Mouse (Mus musculus): Measurements from ENCODE around the gene Gpr65.
"Not testable (repeated sequence)": the region's sequence is repeated elsewhere in the genome, so short reads cannot be mapped to it uniquely, and the experiment has no call there.

The Gpr65 gene

DNA sequence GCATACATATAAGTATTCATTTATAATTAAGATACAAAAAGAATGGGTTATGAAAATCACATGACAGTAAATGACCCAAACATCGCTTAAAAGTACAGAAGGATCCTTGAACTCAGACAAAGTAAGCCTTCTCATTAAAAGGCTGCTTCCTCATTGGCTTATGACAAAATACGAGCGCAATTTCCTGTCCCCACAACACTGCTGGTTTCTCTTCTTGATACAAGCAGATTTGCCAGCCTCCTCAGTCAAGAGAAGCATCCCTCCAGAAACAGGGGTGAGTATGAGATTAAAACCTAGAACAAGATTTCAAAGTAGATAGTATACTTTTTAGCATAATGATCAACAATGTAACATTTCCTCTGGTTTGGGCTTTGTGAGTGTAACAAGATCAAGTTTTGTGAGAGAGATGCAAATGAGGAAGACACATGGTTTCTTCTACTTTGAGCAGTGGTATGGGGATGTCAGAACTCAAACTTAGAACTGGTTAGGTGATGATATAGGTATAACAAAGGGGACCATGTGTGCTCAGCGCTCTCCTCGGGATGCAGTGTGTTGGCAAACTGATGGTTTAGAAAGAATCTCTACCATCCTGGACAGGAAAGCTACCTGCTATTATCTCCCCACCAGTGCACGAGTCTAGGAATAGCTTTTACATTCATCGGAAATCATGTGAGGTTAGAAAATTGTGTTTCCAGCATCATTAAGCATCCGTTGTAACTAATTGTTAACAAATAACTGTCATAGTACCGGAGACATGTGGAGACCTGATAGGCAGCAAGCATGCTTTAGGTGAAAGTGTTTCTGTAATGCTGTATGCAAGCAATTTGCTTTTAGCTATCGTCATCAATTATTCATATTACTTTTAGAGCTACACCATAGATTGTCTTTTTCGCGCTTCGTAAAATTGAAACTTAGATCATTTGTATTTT is at the start of gene Gpr65:
Gene Gpr65, plus strand, starts transcription at position 195 of the 929 bp plus-strand sequence.
- peak; percentile 44 to 46 for DNase-seq (ENCODE audit: low spot score in 2 of 2)

- DNase-seq (ENCODE audit: low spot score in 2 of 2) = no peak
Measured at GRCm38 (mm10) chr12:98223286-98223685, 45.1 kb upstream of the Gpr65 start.

DNA sequence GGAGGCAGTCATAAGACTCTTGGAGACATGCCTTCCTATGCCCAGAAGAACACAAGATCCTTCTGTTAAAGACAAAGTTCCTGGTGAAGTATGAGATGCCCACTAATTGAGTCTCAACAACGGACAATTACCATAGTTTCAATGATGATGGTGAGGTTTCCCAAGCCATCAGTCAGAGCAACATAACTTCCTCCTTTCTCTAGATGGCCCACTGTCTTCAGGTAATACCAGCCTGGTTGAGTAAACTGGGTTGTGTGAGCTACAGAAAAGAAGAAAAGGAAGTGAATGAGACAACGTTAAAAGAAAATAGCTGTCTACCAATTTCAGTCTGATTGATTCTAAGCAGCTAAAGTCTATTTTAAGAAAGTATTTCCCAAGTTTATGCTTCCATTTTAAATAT is 41.4 kb upstream of the Gpr65 start:
- no peak for DNase-seq (ENCODE audit: low spot score in 2 of 2)

- DNase-seq (ENCODE audit: low spot score in 2 of 2) = not testable (repeated sequence)
Measured at GRCm38 (mm10) chr12:98238478-98238877, 30.0 kb upstream of the Gpr65 start.

GRCm38 (mm10) chr12:98244161-98244560 is 24.3 kb upstream of the Gpr65 start:
- DNase-seq (ENCODE audit: low spot score in 2 of 2) = no peak

DNA sequence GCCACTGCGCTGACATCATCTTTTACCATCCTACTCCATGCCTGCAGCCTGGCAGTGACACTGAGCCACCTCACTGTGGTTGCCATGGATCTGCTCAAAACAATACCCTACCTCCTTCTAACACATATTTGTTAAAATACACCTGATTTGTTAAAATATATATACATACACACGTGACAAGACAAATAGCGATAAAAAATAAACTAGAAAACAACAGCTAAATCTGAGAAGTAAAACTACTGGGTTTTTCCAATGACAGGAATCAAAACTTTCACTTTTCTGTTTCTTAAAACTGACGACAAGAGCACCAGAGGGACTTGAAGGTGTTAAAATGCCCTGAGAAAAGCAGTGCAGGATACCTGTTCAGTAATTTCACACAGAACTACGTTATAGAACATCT is 23.6 kb upstream of the Gpr65 start:
- no peak for DNase-seq (ENCODE audit: low spot score in 2 of 2)

DNA sequence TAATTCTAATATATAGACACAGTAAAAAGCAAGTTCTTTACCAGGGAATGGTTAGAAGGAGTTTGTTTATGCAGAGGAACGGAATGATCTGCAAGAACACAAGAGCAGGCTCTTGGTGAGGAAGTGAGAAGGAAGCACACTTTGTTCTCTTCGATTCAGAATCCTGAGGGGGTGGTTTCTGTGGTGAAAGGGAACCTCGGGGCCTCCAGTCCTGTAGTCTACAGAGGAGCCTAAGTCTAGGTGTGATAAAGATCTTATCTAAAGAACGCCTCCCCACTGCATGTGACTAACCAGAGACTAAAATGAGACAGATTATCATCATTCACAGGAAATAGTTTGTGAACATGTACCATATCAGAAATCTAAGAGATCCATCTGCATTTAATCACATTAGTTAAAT is 21.6 kb upstream of the Gpr65 start:
- peak; percentile 46 to 72 for DNase-seq (ENCODE audit: low spot score in 2 of 2)

GRCm38 (mm10) chr12:98249671-98250070 is 18.8 kb upstream of the Gpr65 start:
- no peak for DNase-seq (ENCODE audit: low spot score in 2 of 2)

DNA sequence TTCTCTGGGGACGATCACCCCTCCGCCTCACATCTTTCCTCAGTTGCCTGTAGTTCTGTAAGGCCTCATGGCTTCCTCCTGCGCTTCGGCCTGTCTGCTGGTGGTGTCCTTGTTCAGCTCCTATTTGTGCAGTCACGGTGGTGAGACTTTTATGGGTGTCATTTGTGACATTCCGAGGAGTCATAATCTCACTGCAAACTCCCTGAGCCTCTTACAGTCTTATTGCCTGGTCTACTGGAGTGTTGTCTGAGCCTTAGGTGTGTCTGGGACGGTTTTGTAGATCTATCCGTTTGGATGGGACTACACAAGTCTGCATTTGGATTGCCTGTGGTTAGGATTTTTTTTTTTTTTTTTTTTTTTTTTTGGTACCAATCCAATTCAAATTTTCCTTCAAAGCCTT is 18.1 kb upstream of the Gpr65 start:
- no peak for DNase-seq (ENCODE audit: low spot score in 2 of 2)

GRCm38 (mm10) chr12:98252417-98252816 is 16.0 kb upstream of the Gpr65 start:
- DNase-seq (ENCODE audit: low spot score in 2 of 2) = no peak

DNA sequence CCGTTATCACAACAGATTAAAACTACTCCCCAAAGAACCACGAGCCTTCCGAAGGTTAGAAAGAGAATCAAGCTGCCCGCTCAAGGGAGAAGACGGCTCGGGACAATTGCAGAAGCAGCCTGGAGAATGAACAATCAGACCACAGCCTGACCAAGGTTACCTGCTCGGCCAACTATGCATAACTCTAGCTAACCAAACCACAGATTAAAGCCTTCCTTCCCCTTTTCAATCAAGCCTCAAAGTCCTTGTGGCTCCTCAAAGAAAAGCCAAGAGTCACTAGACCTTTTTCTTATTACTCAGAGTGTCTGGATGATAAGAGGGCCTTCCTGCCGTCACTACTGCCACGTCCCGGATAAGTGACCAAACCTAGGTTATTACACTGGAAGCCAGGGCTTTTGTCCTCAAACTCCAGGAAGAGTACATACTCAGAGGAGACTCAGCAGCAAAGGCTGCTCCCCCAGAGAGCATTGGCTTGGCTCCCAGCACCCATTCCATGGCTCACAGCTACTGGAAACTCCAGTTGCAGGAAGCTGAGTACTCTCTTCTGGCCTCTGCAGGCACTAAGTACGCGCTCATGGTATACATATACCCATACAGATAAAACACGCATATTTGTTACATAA is 13.0 kb upstream of the Gpr65 start:
- peak in 1 of 2 experiments; percentile 25 for DNase-seq (ENCODE audit: low spot score in 2 of 2)

DNA sequence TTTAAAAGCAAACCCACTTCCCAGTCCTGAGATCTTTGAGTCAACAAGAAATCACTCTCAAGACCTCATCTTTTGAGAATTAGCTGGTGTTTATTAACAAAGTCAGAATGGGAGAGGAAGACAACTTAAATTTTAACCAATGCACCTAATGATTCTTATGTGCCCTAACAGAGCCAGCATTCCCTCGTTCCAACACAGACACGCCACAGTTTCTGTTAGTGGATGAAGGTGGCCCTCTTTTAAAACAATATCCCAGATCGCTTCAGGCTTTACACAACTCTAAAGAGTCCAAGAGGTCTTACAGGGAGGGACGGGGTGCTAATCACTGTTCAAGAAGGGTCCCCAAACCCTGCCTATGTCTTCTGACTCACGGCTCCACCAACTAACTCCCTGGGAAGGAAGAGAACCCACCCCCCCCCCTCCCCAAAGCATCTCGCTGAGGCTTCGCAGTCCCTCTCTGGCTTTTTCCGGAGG is 10.0 kb upstream of the Gpr65 start:
- DNase-seq (ENCODE audit: low spot score in 2 of 2) = no peak

DNA sequence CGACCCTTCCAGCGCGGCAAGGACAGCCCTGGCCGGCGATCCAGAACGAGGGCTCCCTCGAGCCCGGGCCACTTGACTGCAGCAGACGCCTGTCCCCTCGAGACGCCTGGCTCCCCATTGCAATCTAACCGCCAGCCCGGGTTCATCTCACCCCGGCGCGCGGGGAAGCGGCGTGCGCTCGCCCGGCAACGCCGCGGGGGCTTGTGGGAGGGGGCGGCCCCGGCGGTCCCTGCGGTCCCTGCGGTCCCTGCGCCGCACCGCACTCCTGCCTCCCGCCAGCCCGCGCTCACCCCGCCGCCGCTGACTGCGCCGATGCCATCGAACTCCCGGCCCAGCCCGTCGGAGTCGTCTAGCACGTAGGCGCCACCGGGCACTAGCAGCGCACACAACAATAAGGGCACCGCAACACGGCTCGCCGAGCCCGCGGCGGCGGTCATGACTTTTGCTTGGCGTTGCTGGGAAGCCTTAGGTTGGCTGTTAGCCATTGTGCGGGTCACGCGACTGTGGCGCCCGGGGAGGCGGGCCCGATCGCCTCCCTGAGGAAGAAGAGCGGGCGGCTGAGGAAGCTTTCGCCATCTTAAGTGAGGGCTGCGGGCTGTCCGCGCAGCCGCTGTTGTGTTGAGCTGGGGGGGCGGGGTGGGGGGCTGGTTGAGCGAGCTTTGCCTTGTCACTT is 9.5 kb upstream of the Gpr65 start, which contains the start of gene Galc:
Gene Galc, minus strand, starts transcription at position 615 of the 673 bp plus-strand sequence.
- DNase-seq (ENCODE audit: low spot score in 2 of 2) = peak; percentile 76 to 80

DNA sequence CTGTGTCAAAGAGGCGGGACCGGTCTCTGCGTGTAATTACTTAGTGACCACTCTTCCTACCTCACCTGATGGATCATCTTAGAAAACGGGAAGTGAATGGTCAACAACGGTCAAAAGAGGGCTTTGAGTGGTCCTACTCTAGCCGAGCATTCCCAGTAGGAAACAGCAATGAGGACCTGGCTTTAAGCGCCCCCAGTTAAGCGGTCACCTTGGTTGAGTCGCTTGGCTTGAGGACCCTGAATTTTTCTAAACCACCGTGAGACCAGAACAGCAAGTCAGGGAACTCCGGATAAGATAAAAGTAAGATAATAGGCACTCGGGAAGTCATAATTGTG is 8.9 kb upstream of the Gpr65 start:
- no peak for DNase-seq (ENCODE audit: low spot score in 2 of 2)

GRCm38 (mm10) chr12:98265697-98266096 is 2.7 kb upstream of the Gpr65 start:
- no peak for DNase-seq (ENCODE audit: low spot score in 2 of 2)

GRCm38 (mm10) chr12:98269791-98270745 is 1.6 kb downstream of the Gpr65 start:
- peak; percentile 67 to 82 for DNase-seq (ENCODE audit: low spot score in 2 of 2)

- DNase-seq (ENCODE audit: low spot score in 2 of 2) = no peak
Measured at GRCm38 (mm10) chr12:98270810-98271566, 2.6 kb downstream of the Gpr65 start.

DNA sequence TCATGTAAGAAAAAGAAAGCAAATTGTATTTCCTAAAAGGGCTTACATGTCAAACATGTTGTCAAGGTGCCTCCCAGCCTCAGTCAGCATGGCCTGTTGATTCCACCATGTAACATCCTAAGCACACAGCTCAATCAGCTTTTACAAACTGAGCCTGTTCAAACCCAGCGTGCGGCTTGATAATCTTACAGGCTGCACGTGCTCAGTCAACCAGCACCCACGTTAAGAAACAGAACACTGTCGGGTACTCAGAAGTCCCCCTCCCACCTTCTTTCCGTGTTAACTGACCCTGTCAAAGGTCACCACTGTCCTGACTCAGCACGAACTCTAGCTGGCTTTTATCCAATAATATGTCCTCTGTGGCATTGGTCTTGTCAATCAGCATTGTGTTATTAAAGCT is 4.0 kb downstream of the Gpr65 start:
- DNase-seq (ENCODE audit: low spot score in 2 of 2) = no peak

- DNase-seq (ENCODE audit: low spot score in 2 of 2) = peak; percentile 67 to 72
Measured at GRCm38 (mm10) chr12:98280530-98280929, 12.1 kb downstream of the Gpr65 start.

DNA sequence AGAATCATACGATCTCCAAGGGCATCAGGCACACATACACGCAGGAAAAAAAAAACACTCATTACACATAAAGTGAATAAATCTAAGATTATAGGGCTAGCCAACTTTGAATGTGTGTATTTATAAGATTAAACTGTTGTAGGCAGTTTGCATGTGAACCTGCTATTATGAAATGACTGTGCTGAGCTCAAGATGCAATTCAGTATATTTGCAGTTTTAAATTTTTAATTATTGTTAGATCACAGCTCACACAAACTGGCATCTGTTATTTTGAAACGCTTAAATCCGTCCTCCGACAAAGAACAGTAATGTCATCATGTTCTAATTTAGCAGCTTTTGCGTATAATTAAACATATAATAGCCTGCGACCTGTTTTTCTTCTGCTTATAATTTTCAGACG is 12.6 kb downstream of the Gpr65 start:
- no peak for DNase-seq (ENCODE audit: low spot score in 2 of 2)

Data from natural killer cell, adult 2 months (primary cell).